Mouse (Mus musculus): ENCODE results near the gene Cldn3. TPM values are rescaled to one million over a fixed set of nuclear protein-coding genes. Genes with fewer than 3 reads are reported as not detected.
A peak's percentile ranks its signal among the peaks of the same experiment; 100 is the strongest.
"Not testable (repeated sequence)": the region's sequence is repeated elsewhere in the genome, so short reads cannot be mapped to it uniquely, and the experiment has no call there.

Gene Cldn3
- polyA plus RNA-seq, 1 experiment from 2014 or later: 2.9 TPM

DNA sequence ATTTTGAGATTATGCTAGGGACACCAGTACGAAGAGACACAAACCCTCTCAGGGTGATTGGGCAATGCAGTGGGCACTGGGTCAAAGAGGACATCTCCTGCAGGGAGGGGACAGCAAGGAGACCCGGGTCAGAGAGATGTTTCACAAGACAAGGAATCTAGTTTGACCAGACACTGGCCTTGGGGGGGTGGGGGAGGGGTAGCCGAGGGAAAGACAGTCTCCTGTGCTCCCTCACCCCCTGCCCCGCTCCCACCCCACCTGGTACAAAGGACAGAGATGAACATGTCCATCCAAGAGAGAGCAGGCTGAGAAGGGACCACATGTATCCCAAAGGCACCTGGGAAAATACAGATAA, 38.0 kb upstream of the Cldn3 start:
- Histone ChIP-seq H3K4me1 (peaks cover 18% of the 10 kb centered on the region), H3K27ac (replicated peaks) (no peak overlapping the region), H3K9me3 (replicated peaks) (no peaks in the 10 kb centered on the region), H3K36me3 (no peaks in the 10 kb centered on the region), H3K4me3 (no peak overlapping the region), H3K27me3 (ENCODE audit: low read depth, poor library complexity, severe bottlenecking) (peaks cover 49% of the 10 kb centered on the region)
- 71% methylated on average over 4 of the region's 4 CpGs for WGBS
- DNase-seq (ENCODE audit: low spot score): no peak

DNA sequence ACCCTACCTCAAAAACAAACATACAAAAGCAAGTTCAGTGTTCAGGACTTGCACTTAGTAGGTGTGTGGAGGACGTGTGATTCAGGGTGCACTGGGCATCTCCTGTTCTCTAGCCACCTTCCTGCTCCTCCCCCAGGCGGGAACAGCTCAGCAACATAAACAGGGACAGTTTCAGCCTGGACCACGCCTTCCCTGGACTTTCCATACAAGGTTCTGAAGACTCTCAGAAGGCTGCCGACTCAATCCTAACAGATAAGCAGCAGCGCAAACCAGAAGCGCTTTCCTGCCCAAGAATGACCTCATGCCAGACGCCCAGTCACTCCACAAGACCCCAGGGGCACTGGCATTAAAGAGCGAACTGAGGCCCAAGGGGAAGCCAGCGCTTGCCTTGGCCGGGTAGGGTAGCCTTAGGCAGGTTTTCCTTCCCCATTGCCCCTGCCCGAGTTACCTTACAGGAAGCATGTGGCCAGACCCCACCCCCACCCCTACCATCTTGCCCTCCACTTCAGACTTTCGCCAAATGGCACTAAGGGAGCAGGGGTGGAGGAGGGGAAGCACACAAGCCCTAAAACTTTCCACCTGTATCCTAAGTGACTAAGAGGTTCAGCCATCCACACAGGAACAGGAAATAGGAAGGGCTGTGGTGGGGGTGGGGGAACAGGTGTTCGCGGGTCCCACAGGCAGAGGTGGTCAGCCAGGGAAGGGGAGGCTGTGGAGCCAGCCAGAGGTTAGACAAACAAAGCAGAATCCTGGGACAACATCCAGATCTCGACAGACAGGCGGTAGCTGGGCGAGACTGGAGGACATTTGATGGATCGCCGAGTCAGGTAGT, 34.7 kb upstream of the Cldn3 start:
- no peak for DNase-seq (ENCODE audit: low spot score)
- Histone ChIP-seq H3K27me3 (ENCODE audit: low read depth, poor library complexity, severe bottlenecking) (peaks cover 21% of the 10 kb centered on the region), H3K27ac (replicated peaks) (no peak overlapping the region), H3K4me1 (peaks cover 12% of the 10 kb centered on the region), H3K36me3 (no peaks in the 10 kb centered on the region), H3K4me3 (no peak overlapping the region), H3K9me3 (replicated peaks) (no peaks in the 10 kb centered on the region)
- 53% methylated on average over 19 of the region's 19 CpGs for WGBS

- H3K9me3 ChIP-seq (replicated peaks): no peaks in the 10 kb centered on the region
- H3K4me3 ChIP-seq: no peak overlapping the region
- no peaks in the 10 kb centered on the region for H3K36me3 ChIP-seq
- peaks cover 11% of the 10 kb centered on the region for H3K4me1 ChIP-seq
- no peaks in the 10 kb centered on the region for H3K27me3 ChIP-seq (ENCODE audit: low read depth, poor library complexity, severe bottlenecking)
- WGBS: 84% methylated on average over 5 of the region's 5 CpGs
- no peak for DNase-seq (ENCODE audit: low spot score)
- no peak overlapping the region for H3K27ac ChIP-seq (replicated peaks)
Observed at GRCm38 (mm10) chr5:134955491-134955890, 30.5 kb upstream of the Cldn3 start.

- no peaks in the 10 kb centered on the region for H3K27me3 ChIP-seq (ENCODE audit: low read depth, poor library complexity, severe bottlenecking)
Observed at GRCm38 (mm10) chr5:134959114-134959513, 26.9 kb upstream of the Cldn3 start.

GRCm38 (mm10) chr5:134960430-134960829, 25.6 kb upstream of the Cldn3 start:
- H3K27ac ChIP-seq (replicated peaks): no peak overlapping the region
- peaks cover 11% of the 10 kb centered on the region for H3K4me1 ChIP-seq
- H3K27me3 ChIP-seq (ENCODE audit: low read depth, poor library complexity, severe bottlenecking): no peaks in the 10 kb centered on the region
- WGBS: 73% methylated on average over 2 of the region's 2 CpGs
- H3K36me3 ChIP-seq: no peaks in the 10 kb centered on the region
- no peak overlapping the region for H3K4me3 ChIP-seq
- no peak for DNase-seq (ENCODE audit: low spot score)
- H3K9me3 ChIP-seq (replicated peaks): no peaks in the 10 kb centered on the region

More at GRCm38 (mm10) chr5:134959114-134959513, 26.9 kb upstream of the Cldn3 start:
- no peaks in the 10 kb centered on the region for H3K9me3 ChIP-seq (replicated peaks)
- 85% methylated on average over 7 of the region's 7 CpGs for WGBS
- H3K36me3 ChIP-seq: no peaks in the 10 kb centered on the region
- peaks cover 11% of the 10 kb centered on the region for H3K4me1 ChIP-seq
- no peak for DNase-seq (ENCODE audit: low spot score)
- H3K4me3 ChIP-seq: no peak overlapping the region
- no peak overlapping the region for H3K27ac ChIP-seq (replicated peaks)

DNA sequence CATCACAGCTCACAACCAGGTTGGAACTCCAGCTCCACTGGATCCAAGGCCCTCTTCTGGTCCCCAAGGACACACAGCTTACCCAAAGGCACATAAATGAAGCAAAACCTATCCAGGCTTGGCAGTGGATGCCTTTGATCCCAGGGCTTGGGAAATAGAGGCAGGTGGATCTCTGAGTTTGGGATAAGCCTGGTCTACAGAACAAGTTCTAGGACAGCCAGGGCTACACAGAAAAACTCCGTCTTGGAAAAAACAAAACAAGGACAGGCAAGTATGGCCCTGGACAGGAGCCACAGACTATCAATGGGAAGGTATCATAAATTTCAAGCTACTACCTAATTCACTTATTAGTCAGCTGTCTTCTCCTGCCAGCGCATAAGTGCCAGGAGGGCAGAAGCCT, 24.5 kb upstream of the Cldn3 start:
- DNase-seq (ENCODE audit: low spot score): no peak
- H3K36me3 ChIP-seq: no peaks in the 10 kb centered on the region
- H3K27ac ChIP-seq (replicated peaks): no peak overlapping the region
- no peak overlapping the region for H3K4me3 ChIP-seq
- H3K4me1 ChIP-seq: peaks cover 20% of the 10 kb centered on the region
- H3K27me3 ChIP-seq (ENCODE audit: low read depth, poor library complexity, severe bottlenecking): peaks cover 3% of the 10 kb centered on the region
- 90% methylated on average over 2 of the region's 2 CpGs for WGBS
- no peaks in the 10 kb centered on the region for H3K9me3 ChIP-seq (replicated peaks)

- Histone ChIP-seq H3K9me3 (replicated peaks) (no peaks in the 10 kb centered on the region), H3K27me3 (ENCODE audit: low read depth, poor library complexity, severe bottlenecking) (peaks cover 17% of the 10 kb centered on the region), H3K4me3 (no peak overlapping the region), H3K36me3 (no peaks in the 10 kb centered on the region), H3K4me1 (peaks cover 16% of the 10 kb centered on the region), H3K27ac (replicated peaks) (no peak overlapping the region)
- no peak for DNase-seq (ENCODE audit: low spot score)
- 59% methylated on average over 5 of the region's 5 CpGs for WGBS
Observed at GRCm38 (mm10) chr5:134963546-134963945, 22.5 kb upstream of the Cldn3 start.

- not testable (repeated sequence) for H3K9me3 ChIP-seq (replicated peaks); DNase-seq (ENCODE audit: low spot score); H3K27ac ChIP-seq (replicated peaks); H3K4me3 ChIP-seq; H3K36me3 ChIP-seq
- Histone ChIP-seq H3K4me1 (peaks cover 16% of the 10 kb centered on the region), H3K27me3 (ENCODE audit: low read depth, poor library complexity, severe bottlenecking) (peaks cover 17% of the 10 kb centered on the region)
Observed at GRCm38 (mm10) chr5:134964655-134965054, 21.4 kb upstream of the Cldn3 start.

DNA sequence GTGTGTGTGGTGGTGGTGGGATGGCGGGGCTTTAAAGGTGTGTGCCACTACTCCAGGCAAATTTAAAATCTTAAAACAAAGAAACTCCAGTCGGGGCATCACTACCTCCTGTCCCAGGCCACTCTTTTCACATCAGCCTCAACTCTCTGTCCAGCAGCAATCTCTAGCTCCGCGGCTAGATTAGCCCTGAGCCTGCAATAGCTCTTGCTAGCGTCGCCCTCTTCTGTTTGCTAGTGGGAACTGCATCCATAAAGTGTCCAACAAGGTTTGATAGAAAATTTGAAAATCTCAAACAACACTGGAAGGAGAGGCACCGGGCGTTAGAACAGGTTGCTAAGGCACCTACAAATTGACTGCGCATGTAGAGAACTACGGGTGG, 20.6 kb upstream of the Cldn3 start:
- Histone ChIP-seq H3K9me3 (replicated peaks) (no peaks in the 10 kb centered on the region), H3K27ac (replicated peaks) (no peak overlapping the region), H3K27me3 (ENCODE audit: low read depth, poor library complexity, severe bottlenecking) (peaks cover 17% of the 10 kb centered on the region), H3K4me3 (peak overlapping the region; percentile 40), H3K36me3 (no peaks in the 10 kb centered on the region), H3K4me1 (peaks cover 16% of the 10 kb centered on the region)
- peak; percentile 64 for DNase-seq (ENCODE audit: low spot score)
- WGBS: 6% methylated on average over 10 of the region's 10 CpGs

GRCm38 (mm10) chr5:134965852-134966821, 19.9 kb upstream of the Cldn3 start:
- Histone ChIP-seq H3K27ac (replicated peaks) (no peak overlapping the region), H3K4me1 (peaks cover 16% of the 10 kb centered on the region), H3K36me3 (no peaks in the 10 kb centered on the region), H3K27me3 (ENCODE audit: low read depth, poor library complexity, severe bottlenecking) (peaks cover 17% of the 10 kb centered on the region), H3K9me3 (replicated peaks) (no peaks in the 10 kb centered on the region), H3K4me3 (peak overlapping the region; percentile 40)
- peak; percentile 43 for DNase-seq (ENCODE audit: low spot score)
- WGBS: 3% methylated on average over 33 of the region's 33 CpGs

DNA sequence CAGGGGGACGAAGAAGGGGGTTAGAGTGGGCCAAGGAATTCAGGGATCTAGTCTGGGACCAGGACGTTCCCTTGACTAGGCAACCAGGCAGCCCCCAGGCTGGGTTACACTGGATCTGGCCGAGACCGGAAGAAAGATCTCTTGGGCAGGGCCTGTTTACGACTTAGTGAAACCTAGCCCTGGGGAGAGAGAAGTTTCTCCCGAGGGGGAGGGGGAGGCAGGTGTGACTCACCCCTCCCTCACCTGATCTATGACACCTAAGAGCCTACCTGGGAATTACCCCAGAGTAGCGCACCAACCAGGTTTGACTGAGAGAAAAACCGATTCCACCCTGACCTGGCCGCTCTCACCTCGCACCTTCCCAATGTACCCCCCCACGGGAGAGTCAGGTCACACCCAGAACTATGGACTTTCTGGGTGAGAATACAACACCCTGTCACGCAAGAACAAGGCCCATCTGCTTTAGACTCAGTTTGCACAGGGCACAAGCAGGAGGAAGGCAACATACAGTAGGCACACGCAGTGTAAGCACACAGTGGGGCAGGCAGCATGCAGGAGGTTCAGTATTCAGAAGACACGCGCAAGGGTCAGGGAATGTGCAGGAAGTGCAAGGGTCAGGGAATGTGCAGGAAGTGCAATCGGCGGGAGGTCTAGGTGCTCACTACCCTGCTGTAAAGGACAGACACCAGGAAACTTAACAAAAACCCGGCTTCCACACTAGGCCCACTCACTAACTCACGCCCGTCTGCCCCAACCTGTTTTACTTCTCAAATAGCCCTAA, 18.7 kb upstream of the Cldn3 start:
- DNase-seq (ENCODE audit: low spot score): no peak
- WGBS: 77% methylated on average over 20 of the region's 20 CpGs
- H3K4me1 ChIP-seq: peaks cover 16% of the 10 kb centered on the region
- no peaks in the 10 kb centered on the region for H3K9me3 ChIP-seq (replicated peaks)
- no peak overlapping the region for H3K27ac ChIP-seq (replicated peaks)
- no peak overlapping the region for H3K4me3 ChIP-seq
- peaks cover 17% of the 10 kb centered on the region for H3K27me3 ChIP-seq (ENCODE audit: low read depth, poor library complexity, severe bottlenecking)
- H3K36me3 ChIP-seq: no peaks in the 10 kb centered on the region

DNA sequence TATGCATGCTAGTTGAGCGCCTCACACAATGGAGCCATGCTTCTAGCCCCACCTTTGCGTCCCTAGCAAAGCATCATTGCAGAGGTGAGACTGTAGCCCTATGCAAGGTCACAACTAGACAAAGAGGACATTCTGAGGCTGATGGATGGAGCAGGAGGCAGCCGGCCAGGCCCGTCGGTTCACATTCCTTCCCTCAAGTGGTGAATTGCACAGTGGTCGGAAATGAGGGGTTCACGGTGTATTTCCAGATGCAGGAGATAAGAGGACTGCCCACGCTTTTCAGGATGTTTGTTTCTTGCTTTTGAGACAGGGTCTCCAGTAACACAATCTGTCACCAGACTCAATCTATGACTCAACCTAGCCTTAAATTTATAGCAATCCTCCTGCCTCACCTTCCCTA, 15.3 kb upstream of the Cldn3 start:
- peaks cover 13% of the 10 kb centered on the region for H3K4me1 ChIP-seq
- peaks cover 17% of the 10 kb centered on the region for H3K27me3 ChIP-seq (ENCODE audit: low read depth, poor library complexity, severe bottlenecking)
- DNase-seq (ENCODE audit: low spot score): no peak
- no peak overlapping the region for H3K4me3 ChIP-seq
- H3K36me3 ChIP-seq: no peaks in the 10 kb centered on the region
- WGBS: 88% methylated on average over 8 of the region's 8 CpGs
- H3K27ac ChIP-seq (replicated peaks): no peak overlapping the region
- H3K9me3 ChIP-seq (replicated peaks): no peaks in the 10 kb centered on the region
